Mouse (Mus musculus): ENCODE results near the gene Ptprk. TPM values are rescaled to one million over a fixed set of nuclear protein-coding genes. Genes with fewer than 3 reads are reported as not detected.

Gene Ptprk
- total and polyA plus RNA-seq, 2 experiments from 2014 or later, result 25.4 to 43.4 TPM

DNA sequence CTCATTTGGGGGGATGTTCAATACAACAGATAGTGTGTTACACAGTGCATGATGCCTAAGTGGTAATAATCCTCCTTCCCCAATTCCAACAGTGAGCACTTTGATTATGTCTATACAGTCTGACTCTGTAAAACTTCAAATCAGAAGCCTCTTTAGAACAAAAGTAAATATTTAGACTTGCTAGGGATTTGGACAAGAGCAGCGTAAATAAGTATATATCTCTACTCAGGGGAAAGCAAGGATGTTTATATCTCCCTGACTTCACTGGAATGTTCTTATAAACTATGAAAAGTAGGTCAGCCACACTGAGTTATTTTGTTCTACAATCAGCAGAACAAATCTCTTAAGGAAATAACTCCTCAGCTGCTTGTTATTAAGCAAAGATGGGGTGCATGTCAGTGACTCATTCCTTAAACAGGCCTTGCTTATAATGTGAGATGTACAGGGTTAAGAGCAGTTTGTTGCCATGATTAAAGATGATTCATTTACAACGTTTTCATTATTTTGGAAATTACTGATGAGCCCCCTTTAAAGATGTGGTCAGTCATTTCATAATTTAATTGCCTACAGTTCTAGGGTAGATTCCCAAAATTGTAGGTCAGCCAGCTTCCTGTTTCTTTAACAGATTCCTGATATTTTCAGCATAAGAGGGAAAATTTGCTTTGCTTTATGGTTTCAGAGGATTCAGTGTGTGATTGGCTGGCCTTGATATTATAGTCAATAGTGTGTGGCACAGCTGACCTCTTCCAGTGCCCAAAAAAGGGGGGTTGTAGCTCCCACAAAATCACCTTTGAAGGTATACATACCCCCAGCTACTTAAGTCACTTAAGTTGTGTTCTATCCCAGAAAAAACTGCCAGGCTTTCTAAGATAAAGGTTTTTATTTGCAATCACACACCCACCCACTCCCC, 321.2 kb downstream of the Ptprk start:
- no peaks in the 10 kb centered on the region for H3K9me3 ChIP-seq (ENCODE audit: low read length)
- WGBS, result 79% methylated on average over 2 of the region's 2 CpGs
- no peak for TF ChIP-seq CTCF (IDR thresholded peaks at IDR 0.05)
- DNase-seq (ENCODE audit: low spot score) (no peak), ATAC-seq (ENCODE audit: low FRiP score) (no peak)
- no peak overlapping the region for H3K9ac ChIP-seq (replicated peaks; ENCODE audit: low read length, poor library complexity, severe bottlenecking)
- H3K4me1 ChIP-seq (ENCODE audit: insufficient read depth, low read length), result no peaks in the 10 kb centered on the region
- no peak overlapping the region for H3K27ac ChIP-seq (ENCODE audit: low read depth, low read length)
- no peak overlapping the region for H3K4me2 ChIP-seq (ENCODE audit: low read depth, low read length, poor library complexity, severe bottlenecking)
- H3K4me3 ChIP-seq (ENCODE audit: low read depth, low read length), result no peak overlapping the region
- H3K27me3 ChIP-seq (ENCODE audit: insufficient read depth, low read length), result no peaks in the 10 kb centered on the region
- H3K36me3 ChIP-seq (ENCODE audit: insufficient read depth, low read length), result no peaks in the 10 kb centered on the region

DNA sequence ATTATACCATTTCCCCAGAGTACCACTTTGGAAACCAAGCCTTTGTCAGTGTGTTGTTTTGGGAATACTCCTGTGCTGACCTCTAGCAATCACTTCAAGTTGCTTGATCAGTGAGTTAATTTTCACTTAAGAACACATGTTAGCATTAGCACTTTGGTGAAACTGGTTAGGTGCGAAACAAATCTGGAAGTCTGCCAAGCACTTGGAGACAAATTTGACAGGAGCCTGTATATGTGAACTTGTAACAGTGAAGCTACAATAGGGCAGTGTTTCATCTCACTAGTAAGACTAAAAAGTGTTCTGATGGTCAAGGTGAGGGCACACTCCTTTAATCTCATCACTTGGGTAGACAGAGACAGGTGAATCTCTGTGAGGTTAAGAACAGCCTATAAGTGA, 321.9 kb downstream of the Ptprk start:
- no peaks in the 10 kb centered on the region for H3K4me1 ChIP-seq (ENCODE audit: insufficient read depth, low read length)
- no peak overlapping the region for H3K4me2 ChIP-seq (ENCODE audit: low read depth, low read length, poor library complexity, severe bottlenecking)
- peak; percentile 10 for DNase-seq (ENCODE audit: low spot score)
- no peaks in the 10 kb centered on the region for H3K9me3 ChIP-seq (ENCODE audit: low read length)
- H3K4me3 ChIP-seq (ENCODE audit: low read depth, low read length), result no peak overlapping the region
- WGBS, result 64% methylated on average over 1 of the region's 1 CpGs
- ATAC-seq (ENCODE audit: low FRiP score), result no peak
- no peaks in the 10 kb centered on the region for H3K27me3 ChIP-seq (ENCODE audit: insufficient read depth, low read length)
- TF ChIP-seq CTCF (IDR thresholded peaks at IDR 0.05), result no peak
- H3K9ac ChIP-seq (replicated peaks; ENCODE audit: low read length, poor library complexity, severe bottlenecking), result no peak overlapping the region
- H3K27ac ChIP-seq (ENCODE audit: low read depth, low read length), result no peak overlapping the region
- H3K36me3 ChIP-seq (ENCODE audit: insufficient read depth, low read length), result no peaks in the 10 kb centered on the region

DNA sequence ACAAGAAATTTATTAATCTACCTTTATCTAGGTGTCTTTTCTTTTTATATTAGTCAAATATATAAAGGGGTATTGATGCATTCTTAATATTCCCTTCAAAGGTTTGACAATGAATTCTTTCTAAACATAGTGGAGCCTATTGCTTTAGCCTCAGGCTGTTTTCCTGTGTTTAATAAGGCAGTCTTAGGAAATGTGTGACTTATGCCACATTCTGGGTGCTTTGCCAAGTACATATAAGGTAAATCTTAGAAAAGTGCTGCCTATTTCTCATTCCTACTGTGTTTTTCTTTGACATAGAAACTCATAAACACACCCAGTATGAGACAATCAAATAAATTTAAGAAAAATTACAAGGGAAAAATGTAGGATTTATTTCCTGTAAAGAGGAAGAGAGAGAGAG, 327.2 kb downstream of the Ptprk start:
- no peak for DNase-seq (ENCODE audit: low spot score)
- no peaks in the 10 kb centered on the region for H3K36me3 ChIP-seq (ENCODE audit: insufficient read depth, low read length)
- no peak overlapping the region for H3K27ac ChIP-seq (ENCODE audit: low read depth, low read length)
- no peak overlapping the region for H3K4me2 ChIP-seq (ENCODE audit: low read depth, low read length, poor library complexity, severe bottlenecking)
- no peaks in the 10 kb centered on the region for H3K27me3 ChIP-seq (ENCODE audit: insufficient read depth, low read length)
- no peaks in the 10 kb centered on the region for H3K9me3 ChIP-seq (ENCODE audit: low read length)
- no peak for TF ChIP-seq CTCF (IDR thresholded peaks at IDR 0.05)
- ATAC-seq (ENCODE audit: low FRiP score), result no peak
- no peak overlapping the region for H3K4me3 ChIP-seq (ENCODE audit: low read depth, low read length)
- no peaks in the 10 kb centered on the region for H3K4me1 ChIP-seq (ENCODE audit: insufficient read depth, low read length)
- H3K9ac ChIP-seq (replicated peaks; ENCODE audit: low read length, poor library complexity, severe bottlenecking), result no peak overlapping the region

DNA sequence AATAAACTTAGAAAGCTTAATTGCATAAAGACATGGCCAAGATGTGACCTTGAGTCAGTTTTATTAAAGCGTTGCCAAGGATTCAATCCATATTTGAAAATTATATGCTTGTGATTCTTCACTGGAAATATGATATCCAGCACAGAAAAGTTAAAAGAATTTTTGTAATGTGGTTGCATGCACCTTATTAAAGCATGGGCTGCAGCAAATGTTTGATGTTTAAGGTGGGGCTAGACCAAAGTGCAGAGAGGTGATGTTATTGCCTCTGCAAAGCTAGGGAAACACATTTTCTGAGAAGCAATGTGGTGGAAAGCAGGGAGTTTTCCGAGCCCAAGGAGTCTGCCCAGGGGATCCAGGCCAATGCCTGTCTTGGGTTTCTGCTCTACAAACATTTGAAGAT, 334.4 kb downstream of the Ptprk start:
- Histone ChIP-seq H3K27ac (ENCODE audit: low read depth, low read length) (no peak overlapping the region), H3K9ac (replicated peaks; ENCODE audit: low read length, poor library complexity, severe bottlenecking) (no peak overlapping the region), H3K27me3 (ENCODE audit: insufficient read depth, low read length) (no peaks in the 10 kb centered on the region), H3K4me3 (ENCODE audit: low read depth, low read length) (no peak overlapping the region), H3K4me2 (ENCODE audit: low read depth, low read length, poor library complexity, severe bottlenecking) (no peak overlapping the region), H3K36me3 (ENCODE audit: insufficient read depth, low read length) (no peaks in the 10 kb centered on the region), H3K4me1 (ENCODE audit: insufficient read depth, low read length) (no peaks in the 10 kb centered on the region), H3K9me3 (ENCODE audit: low read length) (no peaks in the 10 kb centered on the region)
- no peak for TF ChIP-seq CTCF (IDR thresholded peaks at IDR 0.05)
- ATAC-seq (ENCODE audit: low FRiP score), result no peak
- no peak for DNase-seq (ENCODE audit: low spot score)
- 76% methylated on average over 2 of the region's 2 CpGs for WGBS

DNA sequence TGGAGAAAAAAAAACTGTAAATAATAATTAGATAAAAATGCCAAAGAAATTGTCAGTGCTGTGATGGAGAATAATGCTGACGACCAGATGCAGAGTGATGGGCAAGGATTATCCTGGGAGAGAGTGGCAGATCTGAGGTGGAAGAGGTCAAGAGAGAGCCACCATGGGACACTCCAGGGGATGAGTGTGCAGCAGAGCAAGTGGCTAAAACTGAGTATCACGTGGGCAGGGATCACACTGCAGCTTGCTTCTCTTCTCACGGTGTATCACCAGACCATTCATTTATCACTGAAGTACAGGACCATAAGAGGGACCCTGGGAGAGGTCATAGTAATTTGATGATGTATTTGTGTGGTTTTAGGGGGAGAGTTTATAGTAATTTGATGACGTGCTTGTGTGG, 340.2 kb downstream of the Ptprk start:
- no peak for TF ChIP-seq CTCF (IDR thresholded peaks at IDR 0.05)
- Histone ChIP-seq H3K36me3 (ENCODE audit: insufficient read depth, low read length) (no peaks in the 10 kb centered on the region), H3K27ac (ENCODE audit: low read depth, low read length) (no peak overlapping the region), H3K4me2 (ENCODE audit: low read depth, low read length, poor library complexity, severe bottlenecking) (no peak overlapping the region), H3K9me3 (ENCODE audit: low read length) (no peaks in the 10 kb centered on the region), H3K27me3 (ENCODE audit: insufficient read depth, low read length) (no peaks in the 10 kb centered on the region), H3K4me1 (ENCODE audit: insufficient read depth, low read length) (no peaks in the 10 kb centered on the region), H3K9ac (replicated peaks; ENCODE audit: low read length, poor library complexity, severe bottlenecking) (no peak overlapping the region), H3K4me3 (ENCODE audit: low read depth, low read length) (no peak overlapping the region)
- 58% methylated on average over 4 of the region's 4 CpGs for WGBS
- DNase-seq (ENCODE audit: low spot score) (no peak), ATAC-seq (ENCODE audit: low FRiP score) (no peak)

DNA sequence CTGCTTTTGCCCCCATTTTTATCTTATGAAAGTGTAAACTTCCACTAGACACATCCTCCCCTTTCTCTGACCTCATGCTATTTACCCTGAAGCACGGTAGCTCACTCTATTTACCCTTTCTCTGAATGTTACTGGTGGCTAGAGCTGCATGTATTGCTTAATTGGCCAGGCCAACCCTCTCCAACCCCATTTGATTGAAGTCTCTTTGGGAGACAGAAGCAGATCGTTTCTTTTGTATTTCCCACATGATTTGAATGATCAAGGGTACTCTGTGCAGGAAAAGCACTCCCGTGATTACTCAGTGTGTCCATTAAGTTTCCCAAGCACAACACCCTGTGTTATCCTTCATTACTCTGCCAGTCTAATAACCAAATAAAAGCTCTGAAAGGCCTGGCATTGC, 348.0 kb downstream of the Ptprk start:
- no peak for DNase-seq (ENCODE audit: low spot score)
- H3K36me3 ChIP-seq (ENCODE audit: insufficient read depth, low read length), result no peaks in the 10 kb centered on the region

More for the DNA sequence above, 348.0 kb downstream of the Ptprk start:
- Histone ChIP-seq H3K27ac (ENCODE audit: low read depth, low read length) (no peak overlapping the region), H3K4me3 (ENCODE audit: low read depth, low read length) (no peak overlapping the region), H3K9ac (replicated peaks; ENCODE audit: low read length, poor library complexity, severe bottlenecking) (no peak overlapping the region), H3K4me2 (ENCODE audit: low read depth, low read length, poor library complexity, severe bottlenecking) (no peak overlapping the region), H3K9me3 (ENCODE audit: low read length) (no peaks in the 10 kb centered on the region), H3K4me1 (ENCODE audit: insufficient read depth, low read length) (no peaks in the 10 kb centered on the region), H3K27me3 (ENCODE audit: insufficient read depth, low read length) (no peaks in the 10 kb centered on the region)
- WGBS, result 46% methylated on average over 3 of the region's 3 CpGs
- no peak for TF ChIP-seq CTCF (IDR thresholded peaks at IDR 0.05)
- ATAC-seq (ENCODE audit: low FRiP score), result no peak
